Mouse (Mus musculus): ENCODE data around the gene Ikzf3. TPM values are rescaled to one million over a fixed set of nuclear protein-coding genes. Genes with fewer than 3 reads are reported as not detected.

Gene Ikzf3
- polyA plus RNA-seq, 2 experiments = 0.05 to 0.15 TPM

- DNase-seq (ENCODE audit: low read depth in 3 of 3, low spot score in 3 of 3) = no peak
- Histone ChIP-seq H3K9ac (replicated peaks) (no peak overlapping the region), H3K4me1 (replicated peaks; ENCODE audit: control insufficient read depth in 2 of 2, insufficient read depth in 2 of 2, low read length in 1 of 2) (no peaks in the 10 kb centered on the region), H3K27ac (no peak overlapping the region), H3K27me3 (ENCODE audit: control insufficient read depth, insufficient read depth, low read length) (no peaks in the 10 kb centered on the region), H3K4me2 (ENCODE audit: low read depth) (no peak overlapping the region), H3K36me3 (replicated peaks; ENCODE audit: control insufficient read depth, insufficient read depth, low read depth) (no peaks in the 10 kb centered on the region), H3K4me3 (ENCODE audit: insufficient read depth in 1 of 2, low read depth in 2 of 2, low read length in 2 of 2) (no peak overlapping the region), H3K9me3 (ENCODE audit: control insufficient read depth, low read length) (no peaks in the 10 kb centered on the region)
- 66% methylated on average over 5 of the region's 5 CpGs for WGBS (ENCODE audit: insufficient replicate concordance)
- TF ChIP-seq CTCF (IDR thresholded peaks at IDR 0.05; ENCODE audit: low read depth) (no peak), EP300 (IDR thresholded peaks at IDR 0.05; ENCODE audit: low read depth) (no peak)
- no peak for ATAC-seq (ENCODE audit: insufficient read depth)
Observed at GRCm38 (mm10) chr11:98495176-98495719, 50.6 kb downstream of the Ikzf3 start.

GRCm38 (mm10) chr11:98493394-98493793 is 52.4 kb downstream of the Ikzf3 start:
- no peak for ATAC-seq (ENCODE audit: insufficient read depth)
- no peaks in the 10 kb centered on the region for H3K4me1 ChIP-seq (replicated peaks; ENCODE audit: control insufficient read depth in 2 of 2, insufficient read depth in 2 of 2, low read length in 1 of 2)

DNA sequence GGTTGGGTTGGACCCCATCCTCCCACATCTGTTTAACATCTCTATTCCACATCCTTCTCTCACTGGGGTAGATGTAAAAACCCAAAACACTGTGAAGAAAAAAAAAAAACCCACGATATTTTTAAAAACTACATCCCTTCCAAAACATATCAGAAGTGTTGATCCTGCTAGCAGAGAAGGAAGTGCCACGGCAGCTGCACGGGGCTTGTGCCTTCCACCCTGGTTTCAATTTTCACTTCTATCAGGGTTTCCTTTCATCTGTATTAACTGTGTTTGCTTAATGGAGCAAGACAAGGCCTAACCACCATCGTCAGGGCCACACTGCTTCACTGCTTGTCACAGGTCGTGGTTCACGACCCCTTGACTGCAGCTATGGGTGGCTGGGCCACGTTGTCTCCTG is 52.9 kb downstream of the Ikzf3 start:
- no peak overlapping the region for H3K4me2 ChIP-seq (ENCODE audit: low read depth)
- H3K4me1 ChIP-seq (replicated peaks; ENCODE audit: control insufficient read depth in 2 of 2, insufficient read depth in 2 of 2, low read length in 1 of 2) = no peaks in the 10 kb centered on the region
- WGBS (ENCODE audit: insufficient replicate concordance) = 30% methylated on average over 7 of the region's 7 CpGs
- no peak overlapping the region for H3K4me3 ChIP-seq (ENCODE audit: insufficient read depth in 1 of 2, low read depth in 2 of 2, low read length in 2 of 2)
- H3K9ac ChIP-seq (replicated peaks) = no peak overlapping the region
- DNase-seq (ENCODE audit: low read depth in 3 of 3, low spot score in 3 of 3) = no peak
- H3K27ac ChIP-seq = no peak overlapping the region
- H3K27me3 ChIP-seq (ENCODE audit: control insufficient read depth, insufficient read depth, low read length) = no peaks in the 10 kb centered on the region
- H3K36me3 ChIP-seq (replicated peaks; ENCODE audit: control insufficient read depth, insufficient read depth, low read depth) = no peaks in the 10 kb centered on the region
- ATAC-seq (ENCODE audit: insufficient read depth) = no peak
- TF ChIP-seq CTCF (IDR thresholded peaks at IDR 0.05; ENCODE audit: low read depth) = no peak
- no peak for TF ChIP-seq EP300 (IDR thresholded peaks at IDR 0.05; ENCODE audit: low read depth)
- H3K9me3 ChIP-seq (ENCODE audit: control insufficient read depth, low read length) = no peaks in the 10 kb centered on the region

More at GRCm38 (mm10) chr11:98493394-98493793, 52.4 kb downstream of the Ikzf3 start:
- no peak overlapping the region for H3K27ac ChIP-seq
- no peaks in the 10 kb centered on the region for H3K27me3 ChIP-seq (ENCODE audit: control insufficient read depth, insufficient read depth, low read length)
- H3K36me3 ChIP-seq (replicated peaks; ENCODE audit: control insufficient read depth, insufficient read depth, low read depth) = no peaks in the 10 kb centered on the region
- no peaks in the 10 kb centered on the region for H3K9me3 ChIP-seq (ENCODE audit: control insufficient read depth, low read length)
- H3K9ac ChIP-seq (replicated peaks) = no peak overlapping the region
- H3K4me3 ChIP-seq (ENCODE audit: insufficient read depth in 1 of 2, low read depth in 2 of 2, low read length in 2 of 2) = no peak overlapping the region
- no peak for DNase-seq (ENCODE audit: low read depth in 3 of 3, low spot score in 3 of 3)
- H3K4me2 ChIP-seq (ENCODE audit: low read depth) = no peak overlapping the region
- TF ChIP-seq EP300 (IDR thresholded peaks at IDR 0.05; ENCODE audit: low read depth) = no peak
- 60% methylated on average over 9 of the region's 9 CpGs for WGBS (ENCODE audit: insufficient replicate concordance)

DNA sequence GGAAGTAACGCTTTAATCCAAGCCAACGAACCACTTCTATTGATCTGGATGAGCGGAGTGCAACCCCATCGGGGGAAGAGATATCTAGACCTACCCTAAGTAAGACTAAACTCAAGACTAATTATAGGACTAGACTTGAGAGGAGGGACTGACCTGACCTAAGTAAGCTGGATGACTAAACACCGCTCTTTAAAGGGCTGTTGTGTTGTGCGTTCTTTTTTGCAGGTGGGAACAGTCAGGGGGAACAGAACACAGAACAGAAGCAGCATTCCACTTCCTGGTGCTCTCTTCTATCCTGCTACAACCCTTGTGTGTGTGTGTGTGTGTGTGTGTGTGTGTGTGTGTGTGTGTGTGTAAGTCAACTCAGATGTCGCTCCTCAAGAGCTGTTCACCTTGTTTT is 54.3 kb downstream of the Ikzf3 start:
- Histone ChIP-seq H3K27me3 (ENCODE audit: control insufficient read depth, insufficient read depth, low read length) (no peaks in the 10 kb centered on the region), H3K4me3 (ENCODE audit: insufficient read depth in 1 of 2, low read depth in 2 of 2, low read length in 2 of 2) (no peak overlapping the region), H3K4me2 (ENCODE audit: low read depth) (no peak overlapping the region), H3K9me3 (ENCODE audit: control insufficient read depth, low read length) (no peaks in the 10 kb centered on the region), H3K36me3 (replicated peaks; ENCODE audit: control insufficient read depth, insufficient read depth, low read depth) (no peaks in the 10 kb centered on the region), H3K9ac (replicated peaks) (no peak overlapping the region), H3K4me1 (replicated peaks; ENCODE audit: control insufficient read depth in 2 of 2, insufficient read depth in 2 of 2, low read length in 1 of 2) (no peaks in the 10 kb centered on the region), H3K27ac (no peak overlapping the region)
- ATAC-seq (ENCODE audit: insufficient read depth) (no peak), DNase-seq (ENCODE audit: low read depth in 3 of 3, low spot score in 3 of 3) (no peak)
- TF ChIP-seq EP300 (IDR thresholded peaks at IDR 0.05; ENCODE audit: low read depth) (no peak), CTCF (IDR thresholded peaks at IDR 0.05; ENCODE audit: low read depth) (no peak)
- 62% methylated on average over 7 of the region's 7 CpGs for WGBS (ENCODE audit: insufficient replicate concordance)

DNA sequence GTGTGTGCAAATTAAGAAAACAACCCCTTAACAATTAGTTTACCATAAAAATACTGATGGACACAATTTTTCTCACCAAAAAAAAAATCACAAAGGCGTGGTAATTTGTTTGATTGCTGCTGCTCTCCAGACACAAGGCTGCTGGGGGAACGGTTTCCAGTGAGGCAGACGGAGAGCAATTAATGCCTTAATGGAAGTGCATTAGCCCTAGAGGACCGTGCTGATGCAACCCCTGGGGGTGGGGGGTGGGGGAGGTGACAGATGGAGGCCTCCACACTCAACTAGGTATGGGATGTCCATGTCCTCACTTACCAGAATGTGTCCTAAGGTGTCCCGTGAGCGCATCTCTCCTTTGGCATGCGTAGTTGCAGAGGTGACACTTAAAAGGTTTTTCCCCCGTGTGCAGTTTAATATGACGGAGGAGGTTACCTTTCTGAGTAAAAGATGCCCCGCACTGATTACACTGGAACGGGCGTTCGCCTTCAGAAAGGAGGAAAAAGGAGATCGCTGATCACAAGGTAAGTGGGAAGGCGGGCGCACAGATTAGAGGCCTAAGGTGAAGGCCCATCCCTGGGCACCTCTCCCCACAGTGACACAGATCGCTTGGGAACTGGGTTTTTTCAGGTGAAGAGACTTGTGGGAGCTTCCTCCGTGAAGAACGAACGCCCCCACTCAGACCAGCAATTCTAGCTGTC is 57.1 kb downstream of the Ikzf3 start:
- Histone ChIP-seq H3K36me3 (replicated peaks; ENCODE audit: control insufficient read depth, insufficient read depth, low read depth) (no peaks in the 10 kb centered on the region), H3K9ac (replicated peaks) (no peak overlapping the region), H3K4me1 (replicated peaks; ENCODE audit: control insufficient read depth in 2 of 2, insufficient read depth in 2 of 2, low read length in 1 of 2) (no peaks in the 10 kb centered on the region), H3K4me2 (ENCODE audit: low read depth) (no peak overlapping the region), H3K4me3 (ENCODE audit: insufficient read depth in 1 of 2, low read depth in 2 of 2, low read length in 2 of 2) (no peak overlapping the region), H3K9me3 (ENCODE audit: control insufficient read depth, low read length) (no peaks in the 10 kb centered on the region), H3K27me3 (ENCODE audit: control insufficient read depth, insufficient read depth, low read length) (no peaks in the 10 kb centered on the region), H3K27ac (no peak overlapping the region)
- no peak for TF ChIP-seq CTCF (IDR thresholded peaks at IDR 0.05; ENCODE audit: low read depth)
- no peak for TF ChIP-seq EP300 (IDR thresholded peaks at IDR 0.05; ENCODE audit: low read depth)
- DNase-seq (ENCODE audit: low read depth in 3 of 3, low spot score in 3 of 3) (no peak), ATAC-seq (ENCODE audit: insufficient read depth) (no peak)
- WGBS (ENCODE audit: insufficient replicate concordance) = 70% methylated on average over 20 of the region's 20 CpGs
